Comparison of ENCODE assay signal across 13 mouse cellular contexts in genomic region chr5:113147994-113148471, GRCm38 (mm10).
A peak's percentile ranks its signal among the peaks of the same experiment; 100 is the strongest.
DNase-seq lines count a peak whose midpoint lies in the region; ATAC-seq and TF ChIP-seq lines count a peak whose summit lies in the region.
"Had no signal": no experiment of that assay in that cellular context is flagged by ENCODE, and none has a peak within 500 bp of the region (broad histone marks: within the 10 kb centered on the region; RNA-seq: fewer than 3 reads in every experiment).

No protein-coding gene starts in this region.

- H3K4me3 ChIP-seq in midbrain, embryonic 10.5 days, result no peak overlapping the region
- H3K4me3 ChIP-seq in midbrain, embryonic 16.5 days (ENCODE audit: low read depth, low read length), result no peak overlapping the region
- H3K4me3 ChIP-seq in limb, embryonic 12.5 days (replicated peaks), result no peak overlapping the region
- H3K4me3 ChIP-seq in midbrain, postnatal 0 days (ENCODE audit: low read depth, low read length), result no peak overlapping the region
- H3K4me3 ChIP-seq: erythroblast, embryonic 14.5 days; intestine, embryonic 15.5 days; liver, embryonic 13.5 days; midbrain, embryonic 13.5 days had no signal

- no peak overlapping the region for H3K4me2 ChIP-seq in midbrain, embryonic 16.5 days (ENCODE audit: low read length)
- no peak overlapping the region for H3K4me2 ChIP-seq in limb, embryonic 12.5 days
- H3K4me2 ChIP-seq in midbrain, postnatal 0 days (ENCODE audit: low read depth, low read length, poor library complexity, severe bottlenecking), result no peak overlapping the region
- H3K4me2 ChIP-seq: intestine, embryonic 15.5 days; liver, embryonic 13.5 days; midbrain, embryonic 13.5 days had no signal

- peaks cover 55% of the 10 kb centered on the region for H3K4me1 ChIP-seq in midbrain, embryonic 10.5 days
- H3K4me1 ChIP-seq in midbrain, embryonic 16.5 days (ENCODE audit: control insufficient read depth, insufficient read depth, low read length), result peaks cover 30% of the 10 kb centered on the region
- peaks cover 45% of the 10 kb centered on the region for H3K4me1 ChIP-seq in limb, embryonic 12.5 days (replicated peaks)
- H3K4me1 ChIP-seq in midbrain, postnatal 0 days (ENCODE audit: insufficient read depth, low read length), result peaks cover 16% of the 10 kb centered on the region

- H3K27me3 ChIP-seq in midbrain, embryonic 10.5 days (ENCODE audit: low read depth, poor library complexity, severe bottlenecking), result no peaks in the 10 kb centered on the region
- H3K27me3 ChIP-seq in midbrain, embryonic 16.5 days (ENCODE audit: control insufficient read depth, insufficient read depth, low read depth, low read length), result no peaks in the 10 kb centered on the region
- H3K27me3 ChIP-seq in limb, embryonic 12.5 days, result no peaks in the 10 kb centered on the region
- no peaks in the 10 kb centered on the region for H3K27me3 ChIP-seq in midbrain, postnatal 0 days (ENCODE audit: insufficient read depth, low read length)
- H3K27me3 ChIP-seq: intestine, embryonic 15.5 days; liver, embryonic 13.5 days; midbrain, embryonic 13.5 days had no signal

- WGBS in midbrain, embryonic 10.5 days, result 89% methylated on average over 13 of the region's 13 CpGs
- 81% methylated on average over 13 of the region's 13 CpGs for WGBS in midbrain, embryonic 16.5 days
- WGBS in limb, embryonic 12.5 days, result 81% methylated on average over 13 of the region's 13 CpGs
- 79% methylated on average over 13 of the region's 13 CpGs for WGBS in midbrain, postnatal 0 days

- H3K27ac ChIP-seq in midbrain, embryonic 10.5 days (replicated peaks), result peak overlapping the region; percentile 63
- no peak overlapping the region for H3K27ac ChIP-seq in midbrain, embryonic 16.5 days (ENCODE audit: low read length)
- peak overlapping the region; percentile 45; the same call in 1 of the 2 replicates for H3K27ac ChIP-seq in limb, embryonic 12.5 days
- no peak overlapping the region; the same call in 1 of the 2 replicates for H3K27ac ChIP-seq in midbrain, postnatal 0 days (ENCODE audit: low read depth, low read length)
- H3K27ac ChIP-seq: intestine, embryonic 15.5 days; liver, embryonic 13.5 days; midbrain, embryonic 13.5 days had no signal

- peak; percentile 48 for DNase-seq in gastrocnemius, adult 18-20 months (ENCODE audit: low spot score)
- DNase-seq in gastrocnemius, postnatal 14 days, result no peak
- no peak for DNase-seq in midbrain, embryonic 10.5 days (ENCODE audit: low spot score)
- no peak for DNase-seq in yolk sac, embryonic 10.5 days (ENCODE audit: low spot score)
- no peak for DNase-seq in thymus, postnatal 0 days (ENCODE audit: low spot score)
- no peak for DNase-seq in midbrain, postnatal 0 days (ENCODE audit: low spot score)
- DNase-seq: liver, embryonic 13.5 days; thymus, adult 18-20 months had no signal

- intact Hi-C loops in gastrocnemius, postnatal 14 days (cut with DNase I; ENCODE audit: low total_unique reads), result no loop called here

- TF ChIP-seq CTCF in midbrain, postnatal 0 days (IDR thresholded peaks at IDR 0.05), result no peak

- no peaks in the 10 kb centered on the region for H3K36me3 ChIP-seq in midbrain, embryonic 10.5 days
- no peaks in the 10 kb centered on the region for H3K36me3 ChIP-seq in midbrain, embryonic 16.5 days (ENCODE audit: control insufficient read depth, insufficient read depth, low read length)
- no peaks in the 10 kb centered on the region for H3K36me3 ChIP-seq in limb, embryonic 12.5 days
- no peaks in the 10 kb centered on the region for H3K36me3 ChIP-seq in midbrain, postnatal 0 days (ENCODE audit: insufficient read depth, low read length)
- H3K36me3 ChIP-seq: intestine, embryonic 15.5 days; liver, embryonic 13.5 days; midbrain, embryonic 13.5 days had no signal

- no peaks in the 10 kb centered on the region for H3K9me3 ChIP-seq in midbrain, embryonic 10.5 days (replicated peaks)
- no peaks in the 10 kb centered on the region for H3K9me3 ChIP-seq in midbrain, embryonic 16.5 days (replicated peaks; ENCODE audit: control insufficient read depth, low read length, poor library complexity, severe bottlenecking)
- H3K9me3 ChIP-seq in limb, embryonic 12.5 days, result no peaks in the 10 kb centered on the region
- H3K9me3 ChIP-seq in midbrain, postnatal 0 days (ENCODE audit: low read length), result no peaks in the 10 kb centered on the region
- H3K9me3 ChIP-seq: intestine, embryonic 15.5 days; liver, embryonic 13.5 days; midbrain, embryonic 13.5 days had no signal

- ATAC-seq in midbrain, embryonic 16.5 days, result no peak
- no peak for ATAC-seq in limb, embryonic 12.5 days (ENCODE audit: insufficient number of reproducible peaks, insufficient read depth, low FRiP score, low TSS enrichment, low read depth)
- no peak for ATAC-seq in midbrain, postnatal 0 days (ENCODE audit: low FRiP score)
- ATAC-seq: intestine, embryonic 15.5 days; midbrain, embryonic 13.5 days had no signal

- H3K9ac ChIP-seq in midbrain, embryonic 16.5 days (ENCODE audit: low read depth, low read length), result no peak overlapping the region
- no peak overlapping the region for H3K9ac ChIP-seq in limb, embryonic 12.5 days (replicated peaks)
- H3K9ac ChIP-seq in midbrain, postnatal 0 days (replicated peaks; ENCODE audit: low read length, poor library complexity, severe bottlenecking), result no peak overlapping the region
- H3K9ac ChIP-seq: intestine, embryonic 15.5 days; liver, embryonic 13.5 days; midbrain, embryonic 13.5 days had no signal

Comparison
In these comparisons a context has a peak if more than half of its experiments do, and no peak if none do; other contexts are left out.
1. H3K27ac ChIP-seq: peak in midbrain, embryonic 10.5 days (single experiment) and limb, embryonic 12.5 days (single experiment); none in midbrain, embryonic 16.5 days (single experiment) and midbrain, postnatal 0 days (single experiment).